Mouse (Mus musculus) liver, embryonic 15.5 days (tissue): ENCODE measurements at regions not wholly inside any gene's neighbourhood (a gene's known extent, or its start where the extent isn't known, plus 50 kb on each side); places are given as distances from the start of the nearest gene placed in this dataset.

Experiments
- ATAC-seq: fragments of 200-750 bp; cut with Nextera tagmentation; 2 replicates; pipeline ENCODE4 v1.8.0; 2017; ENCODE audit warnings: moderate number of reproducible peaks, mild to moderate bottlenecking, moderate library complexity; ENCODE audit not compliant: insufficient read depth
- H3K27ac ChIP-seq: fragments of 300-500 bp; sonication (generic); replicated peaks from 2 replicates; pipeline ENCODE4 v1.5.1; 2015; ENCODE audit warnings: mild to moderate bottlenecking, inconsistent platforms
- H3K27me3 ChIP-seq: fragments of 300-500 bp; sonication (generic); 2 replicates; pipeline ENCODE4 v1.6.1; 2015; ENCODE audit warnings: mild to moderate bottlenecking, inconsistent platforms
- H3K36me3 ChIP-seq: fragments of 300-500 bp; sonication (generic); replicated peaks from 2 replicates; pipeline ENCODE4 v1.6.1; 2015; ENCODE audit warnings: moderate library complexity, mild to moderate bottlenecking, inconsistent platforms
- H3K4me1 ChIP-seq: fragments of 300-500 bp; sonication (generic); replicated peaks from 2 replicates; pipeline ENCODE4 v1.6.1; 2015; ENCODE audit warnings: inconsistent platforms
- H3K4me2 ChIP-seq: fragments of 300-500 bp; sonication (generic); 2 replicates; pipeline ENCODE4 v1.6.1; 2015; ENCODE audit warnings: moderate library complexity, mild to moderate bottlenecking, inconsistent platforms
- H3K4me3 ChIP-seq: fragments of 300-500 bp; sonication (generic); replicated peaks from 2 replicates; pipeline ENCODE4 v1.5.1; 2015; ENCODE audit warnings: mild to moderate bottlenecking, inconsistent platforms
- H3K9ac ChIP-seq: fragments of 300-500 bp; sonication (generic); 2 replicates; pipeline ENCODE4 v1.6.1; 2015; ENCODE audit warnings: moderate library complexity, mild to moderate bottlenecking, inconsistent platforms
- H3K9me3 ChIP-seq: fragments of 300-500 bp; sonication (generic); replicated peaks from 2 replicates; pipeline ENCODE4 v1.6.1; 2016; ENCODE audit warnings: inconsistent platforms
- WGBS: fragments of 180-500 bp; shearing (Covaris S2); methylation state at CpG from one replicate; pipeline ENCODE4 v1.1.7; 2015; ENCODE audit warnings: mixed read lengths; ENCODE audit not compliant: insufficient replicate concordance; 5-methylcytosine and 5-hydroxymethylcytosine counted together

DNA sequence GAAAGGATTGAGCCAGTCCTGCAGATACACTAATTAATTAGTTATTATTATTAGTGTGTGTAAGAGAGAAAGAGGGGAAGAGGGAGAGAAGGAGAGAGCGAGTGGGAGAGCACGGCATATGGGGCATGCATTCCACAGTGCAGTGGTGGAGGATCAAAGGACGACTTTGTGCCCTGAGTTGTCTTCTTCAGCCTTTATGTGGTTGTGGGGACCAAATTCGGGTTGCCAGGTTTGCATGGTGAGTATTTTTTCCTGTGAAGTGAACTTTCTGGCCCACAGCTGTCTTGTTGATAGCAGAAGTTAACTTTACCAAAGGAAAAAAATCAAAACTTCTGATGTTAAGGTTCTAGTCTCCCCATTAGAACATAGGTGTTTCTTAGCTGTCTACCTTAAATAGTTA lies 182.5 kb upstream of the Bcl6 start:
- 52% methylated on average over 4 of the region's 4 CpGs for WGBS
- no peak overlapping the region for H3K27ac ChIP-seq
- H3K36me3 ChIP-seq, result no peaks in the 10 kb centered on the region
- no peak for ATAC-seq
- H3K9me3 ChIP-seq, result no peaks in the 10 kb centered on the region
- no peaks in the 10 kb centered on the region for H3K4me1 ChIP-seq
- no peaks in the 10 kb centered on the region for H3K27me3 ChIP-seq
- no peak overlapping the region for H3K4me2 ChIP-seq
- H3K9ac ChIP-seq, result no peak overlapping the region
- no peak overlapping the region for H3K4me3 ChIP-seq

DNA sequence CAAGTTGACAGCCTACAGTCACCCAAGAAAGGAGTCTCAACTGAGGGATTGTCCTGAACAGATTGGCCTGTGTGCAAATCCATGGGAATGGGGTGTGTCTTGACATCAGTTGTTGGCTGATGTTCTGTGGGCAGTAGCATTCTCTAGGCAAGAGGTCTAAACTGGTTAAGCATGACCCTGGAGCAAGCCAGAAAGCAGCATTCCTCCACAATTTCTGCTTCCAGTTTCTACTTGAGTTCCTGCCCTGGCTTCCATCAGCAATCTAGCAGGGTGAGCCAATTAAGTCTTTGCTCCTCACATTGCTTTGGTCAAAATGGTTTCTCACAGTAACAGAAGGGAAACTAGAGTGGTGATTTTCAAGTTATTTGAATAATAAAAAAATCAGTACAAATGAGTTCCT lies 177.8 kb upstream of the Bcl6 start:
- H3K27ac ChIP-seq, result no peak overlapping the region
- no peak for ATAC-seq
- no peak overlapping the region for H3K9ac ChIP-seq
- H3K4me1 ChIP-seq, result peaks cover 8% of the 10 kb centered on the region
- H3K4me2 ChIP-seq, result no peak overlapping the region
- H3K4me3 ChIP-seq, result no peak overlapping the region
- H3K36me3 ChIP-seq, result no peaks in the 10 kb centered on the region
- no peaks in the 10 kb centered on the region for H3K9me3 ChIP-seq
- H3K27me3 ChIP-seq, result no peaks in the 10 kb centered on the region

GRCm38 (mm10) chr16:24165461-24166081 lies 176.9 kb upstream of the Bcl6 start:
- WGBS, result 51% methylated on average over 11 of the region's 11 CpGs
- no peak overlapping the region for H3K9ac ChIP-seq

DNA sequence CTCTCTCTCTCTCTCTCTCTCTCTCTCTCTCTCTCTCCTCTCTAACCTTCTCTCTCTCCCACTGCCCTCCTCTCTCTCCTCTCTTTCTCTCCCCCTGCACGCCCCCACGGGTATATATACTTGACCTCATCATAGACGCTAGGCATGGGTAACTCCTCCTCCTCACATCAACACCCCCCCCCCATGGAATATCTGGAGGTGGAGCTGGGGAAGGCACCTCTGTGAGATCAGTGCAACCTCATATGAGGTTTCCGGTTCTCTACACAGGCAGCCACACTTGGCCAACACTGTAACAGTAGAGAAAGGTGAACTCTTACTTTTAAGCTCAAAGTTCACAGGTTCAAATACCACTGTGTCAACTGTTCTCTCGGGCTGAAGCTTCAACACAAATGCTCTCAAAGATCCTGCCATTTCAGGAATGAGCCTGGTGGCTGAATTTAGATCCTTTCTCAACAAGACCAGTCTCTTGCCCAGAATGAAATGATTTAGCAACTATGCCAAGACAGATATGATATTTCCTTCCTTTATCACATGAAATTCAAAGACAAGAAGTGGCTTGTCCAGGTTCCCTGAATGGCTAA lies 172.1 kb upstream of the Bcl6 start:
- Histone ChIP-seq H3K27ac (no peak overlapping the region), H3K4me1 (peaks cover 6% of the 10 kb centered on the region), H3K27me3 (no peaks in the 10 kb centered on the region), H3K9me3 (no peaks in the 10 kb centered on the region), H3K36me3 (no peaks in the 10 kb centered on the region), H3K9ac (no peak overlapping the region), H3K4me3 (no peak overlapping the region), H3K4me2 (no peak overlapping the region)
- ATAC-seq, result no peak
- WGBS, result 62% methylated on average over 5 of the region's 5 CpGs

More at GRCm38 (mm10) chr16:24165461-24166081, 176.9 kb upstream of the Bcl6 start:
- no peaks in the 10 kb centered on the region for H3K9me3 ChIP-seq
- 0 out of 2 replicates have a peak overlapping the region, but pooled peaks have one; percentile 38 for H3K27ac ChIP-seq
- no peak overlapping the region for H3K4me3 ChIP-seq
- no peaks in the 10 kb centered on the region for H3K36me3 ChIP-seq
- peaks cover 8% of the 10 kb centered on the region for H3K4me1 ChIP-seq
- H3K27me3 ChIP-seq, result no peaks in the 10 kb centered on the region
- ATAC-seq, result no peak
- no peak overlapping the region for H3K4me2 ChIP-seq

DNA sequence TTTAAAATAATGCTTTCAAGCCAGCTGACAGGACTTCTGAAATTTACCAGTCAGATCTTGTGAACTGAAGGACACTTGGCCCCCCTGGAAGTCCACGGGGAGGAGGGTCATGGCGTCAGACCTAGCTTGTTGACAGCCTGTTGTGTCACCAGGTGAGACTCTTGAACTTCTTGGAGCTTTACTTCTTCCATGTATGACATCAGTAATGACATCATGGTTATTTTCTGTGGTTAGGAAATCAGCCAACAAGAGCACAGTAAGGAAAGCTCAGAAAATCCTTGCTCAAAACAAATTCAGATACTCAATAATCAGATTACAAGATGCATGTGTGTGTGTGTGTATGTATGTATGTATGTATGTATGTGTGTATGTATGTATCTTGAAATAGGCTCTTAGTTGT lies 170.7 kb upstream of the Bcl6 start:
- H3K4me1 ChIP-seq, result no peaks in the 10 kb centered on the region
- ATAC-seq, result no peak
- no peaks in the 10 kb centered on the region for H3K9me3 ChIP-seq
- no peak overlapping the region for H3K27ac ChIP-seq
- no peaks in the 10 kb centered on the region for H3K27me3 ChIP-seq
- no peaks in the 10 kb centered on the region for H3K36me3 ChIP-seq
- no peak overlapping the region for H3K4me2 ChIP-seq
- H3K4me3 ChIP-seq, result no peak overlapping the region
- WGBS, result 50% methylated on average over 2 of the region's 2 CpGs
- no peak overlapping the region for H3K9ac ChIP-seq

DNA sequence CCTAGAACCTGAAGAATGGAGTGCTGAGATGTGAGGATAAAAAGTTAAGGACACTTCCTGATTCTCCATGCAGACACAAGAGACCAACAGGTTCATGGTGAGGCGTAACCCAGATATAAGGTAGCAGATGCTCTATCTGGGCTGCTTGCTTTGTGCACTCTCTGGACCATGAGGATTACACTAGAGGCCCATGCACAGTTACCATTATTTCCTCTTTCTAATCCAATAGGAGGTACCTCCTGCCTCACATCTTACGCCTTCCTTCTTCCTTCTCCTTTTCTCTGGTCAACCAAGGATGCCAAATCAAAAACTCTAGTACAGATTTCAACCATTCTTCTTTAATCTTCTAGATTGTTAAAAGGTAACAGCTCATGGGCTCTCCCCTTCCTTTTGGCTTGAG lies 169.1 kb upstream of the Bcl6 start:
- Histone ChIP-seq H3K4me1 (no peaks in the 10 kb centered on the region), H3K36me3 (no peaks in the 10 kb centered on the region), H3K9me3 (no peaks in the 10 kb centered on the region), H3K27me3 (no peaks in the 10 kb centered on the region), H3K9ac (no peak overlapping the region), H3K4me3 (no peak overlapping the region), H3K4me2 (no peak overlapping the region), H3K27ac (no peak overlapping the region)
- WGBS, result 48% methylated on average over 2 of the region's 2 CpGs
- no peak for ATAC-seq

DNA sequence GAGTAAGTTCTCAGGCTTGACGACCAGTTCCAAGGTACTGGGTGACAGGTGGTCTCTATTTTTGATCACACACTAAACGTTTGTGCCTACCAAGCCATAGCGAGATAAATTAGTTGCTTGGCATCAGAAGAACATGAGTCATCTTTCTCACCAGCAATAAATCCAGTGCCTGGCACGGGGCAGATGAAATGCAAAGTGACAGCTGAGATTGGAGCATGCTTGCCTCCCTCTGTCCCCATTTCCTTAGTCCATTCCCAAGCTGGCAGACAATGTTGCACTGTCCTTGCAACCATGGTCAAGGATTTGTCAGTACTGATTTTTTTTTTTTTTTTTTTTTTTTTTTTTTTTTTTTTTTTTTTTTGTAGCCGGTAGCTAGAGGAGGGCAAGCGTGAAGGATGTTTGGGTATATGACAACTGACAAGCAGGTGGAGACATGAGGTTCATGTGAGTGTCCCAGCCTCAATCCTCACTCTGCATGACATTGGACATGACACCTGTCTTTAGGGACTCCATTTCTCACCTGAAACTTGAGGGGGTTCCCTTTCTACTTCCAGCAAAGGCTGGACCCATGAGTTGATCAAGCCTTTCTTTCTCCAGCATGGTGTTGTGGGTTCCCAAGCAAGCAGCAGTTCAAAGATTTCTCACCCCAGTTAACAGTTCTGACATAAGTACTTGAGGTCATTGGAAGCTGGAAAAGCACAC lies 168.2 kb upstream of the Bcl6 start:
- Histone ChIP-seq H3K27ac (no peak overlapping the region), H3K4me2 (no peak overlapping the region), H3K27me3 (no peaks in the 10 kb centered on the region), H3K9me3 (no peaks in the 10 kb centered on the region), H3K4me1 (no peaks in the 10 kb centered on the region), H3K9ac (no peak overlapping the region), H3K4me3 (no peak overlapping the region), H3K36me3 (no peaks in the 10 kb centered on the region)
- no peak for ATAC-seq
- WGBS, result 56% methylated on average over 6 of the region's 6 CpGs

GRCm38 (mm10) chr16:24154816-24155357 lies 166.2 kb upstream of the Bcl6 start:
- H3K9me3 ChIP-seq, result no peaks in the 10 kb centered on the region
- no peaks in the 10 kb centered on the region for H3K36me3 ChIP-seq
- WGBS, result 49% methylated on average over 4 of the region's 4 CpGs
- H3K4me2 ChIP-seq, result no peak overlapping the region
- peaks cover 10% of the 10 kb centered on the region for H3K4me1 ChIP-seq
- no peak overlapping the region for H3K9ac ChIP-seq
- no peak overlapping the region for H3K27ac ChIP-seq
- no peak overlapping the region for H3K4me3 ChIP-seq
- H3K27me3 ChIP-seq, result no peaks in the 10 kb centered on the region
- no peak for ATAC-seq

GRCm38 (mm10) chr16:24153943-24154342 lies 165.3 kb upstream of the Bcl6 start:
- Histone ChIP-seq H3K27ac (no peak overlapping the region), H3K9me3 (no peaks in the 10 kb centered on the region), H3K4me3 (no peak overlapping the region), H3K4me2 (no peak overlapping the region), H3K36me3 (no peaks in the 10 kb centered on the region), H3K27me3 (no peaks in the 10 kb centered on the region), H3K4me1 (peaks cover 10% of the 10 kb centered on the region), H3K9ac (no peak overlapping the region)
- 21% methylated on average over 1 of the region's 1 CpGs for WGBS
- no peak for ATAC-seq

GRCm38 (mm10) chr16:24151831-24152247 lies 163.2 kb upstream of the Bcl6 start:
- H3K9ac ChIP-seq, result no peak overlapping the region
- 0 out of 2 replicates have a peak overlapping the region, but pooled peaks have one; percentile 13 for H3K4me2 ChIP-seq
- no peaks in the 10 kb centered on the region for H3K36me3 ChIP-seq
- ATAC-seq, result no peak
- H3K9me3 ChIP-seq, result no peaks in the 10 kb centered on the region
- H3K4me3 ChIP-seq, result no peak overlapping the region
- H3K27ac ChIP-seq, result no peak overlapping the region
- 12% methylated on average over 7 of the region's 7 CpGs for WGBS
- peaks cover 10% of the 10 kb centered on the region for H3K4me1 ChIP-seq
- H3K27me3 ChIP-seq, result no peaks in the 10 kb centered on the region

- Histone ChIP-seq H3K27me3 (no peaks in the 10 kb centered on the region), H3K27ac (0 out of 2 replicates have a peak overlapping the region, but pooled peaks have one; percentile 31), H3K9ac (no peak overlapping the region), H3K4me1 (peaks cover 10% of the 10 kb centered on the region), H3K9me3 (no peaks in the 10 kb centered on the region), H3K4me2 (peak overlapping the region; percentile 13; the same call in 1 of the 2 replicates), H3K4me3 (no peak overlapping the region), H3K36me3 (no peaks in the 10 kb centered on the region)
- peak; percentile 37; the same call in 1 of the 2 replicates for ATAC-seq
- 10% methylated on average over 7 of the region's 7 CpGs for WGBS
These were observed 162.6 kb upstream of the Bcl6 start for GRCm38 (mm10) chr16:24151178-24151725.
